Mouse (Mus musculus): Measurements from ENCODE around the gene Gnaq. TPM values are rescaled to one million over a fixed set of nuclear protein-coding genes. Genes with fewer than 3 reads are reported as not detected.

The Gnaq gene
- polyA plus RNA-seq, 1 experiment from 2014 or later, result 19.6 TPM

DNA sequence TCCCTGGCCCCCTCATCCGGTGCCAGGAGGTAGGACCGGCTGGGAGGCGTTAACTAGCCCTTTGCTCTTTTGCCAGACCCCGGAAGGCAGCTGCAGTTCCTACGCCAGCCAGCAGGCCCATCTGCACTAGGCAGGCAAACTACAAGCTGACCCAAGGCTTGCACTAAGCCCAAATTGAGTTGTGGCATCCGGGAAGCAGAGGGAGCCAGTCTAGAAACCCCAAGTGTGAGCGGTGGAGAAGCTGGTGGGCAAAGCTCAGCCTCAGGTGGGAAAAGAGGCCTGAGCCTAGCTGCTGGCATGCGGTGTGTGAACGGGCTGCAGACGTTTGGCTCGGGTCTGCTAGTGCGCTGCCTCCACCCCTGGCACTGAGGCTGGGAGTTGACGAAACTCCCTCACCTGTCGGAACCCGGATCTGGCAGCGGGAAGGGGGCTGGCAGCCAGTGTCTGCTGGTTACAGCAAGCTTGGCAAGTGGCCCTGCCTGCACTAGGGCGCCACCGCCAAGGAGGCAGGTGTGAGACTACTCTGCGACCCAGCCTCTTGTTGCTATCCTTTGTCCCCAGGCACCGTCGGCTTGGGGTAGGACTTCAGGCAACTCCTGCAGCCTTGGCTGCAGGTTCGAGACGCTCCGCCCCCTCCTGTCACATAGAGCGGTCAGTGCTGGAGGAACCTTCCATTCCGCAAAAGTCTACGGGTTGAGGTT lies 303.1 kb downstream of the Gnaq start, which contains the start of gene Gna14:
Gene Gna14, plus strand, starts transcription at position 232 of the 701 bp plus-strand sequence.
- DNase-seq (ENCODE audit: low spot score), result peak; percentile 81
- H3K27me3 ChIP-seq (ENCODE audit: low read depth, poor library complexity, severe bottlenecking), result peaks cover 54% of the 10 kb centered on the region
- H3K4me3 ChIP-seq, result peak within 1 kb of the TSS; percentile 54
- WGBS, result under 1% methylated on average over 27 of the region's 27 CpGs
- peak within 1 kb of the TSS; percentile 64 for H3K27ac ChIP-seq
- H3K4me1 ChIP-seq, result peaks cover 47% of the 10 kb centered on the region
- H3K36me3 ChIP-seq, result no peaks in the 10 kb centered on the region
- no peaks in the 10 kb centered on the region for H3K9me3 ChIP-seq (replicated peaks)

- peak; percentile 66 for DNase-seq (ENCODE audit: low spot score)
- H3K9me3 ChIP-seq (replicated peaks), result no peaks in the 10 kb centered on the region
- H3K27ac ChIP-seq, result peak overlapping the region; percentile 64
- peaks cover 54% of the 10 kb centered on the region for H3K27me3 ChIP-seq (ENCODE audit: low read depth, poor library complexity, severe bottlenecking)
- H3K4me1 ChIP-seq, result peaks cover 47% of the 10 kb centered on the region
- H3K4me3 ChIP-seq, result peak overlapping the region; percentile 54
- 2% methylated on average over 61 of the region's 61 CpGs for WGBS
- no peaks in the 10 kb centered on the region for H3K36me3 ChIP-seq
Observed at GRCm38 (mm10) chr19:16436335-16437169, 303.9 kb downstream of the Gnaq start.

Small RNAs within 50 kb of the gene (microRNA-seq; reads per million reads assigned to microRNA genes)
- not detected for gene Mir496b

Other genes starting within 250 kb of the Gnaq start
- 93.3 and 127 TPM in 2 replicates for gene Psat1, start 185.5 kb upstream of the Gnaq start, polyA plus RNA-seq (2016; fragmentation: Nextera tagmentation; extraction: Ambion mirVana)
- 57.7 and 62.1 TPM in 2 replicates for gene Cep78, start 147.8 kb upstream of the Gnaq start, polyA plus RNA-seq (2016; fragmentation: Nextera tagmentation; extraction: Ambion mirVana)

All from limb, embryonic 10.5 days (tissue).